Mouse (Mus musculus) CH12.LX (cell line): Measurements from ENCODE around the gene Gm20422.

ENCODE experiments used
- CTCF ChIP-seq, 2 experiments: IDR thresholded peaks in 1 of 2; conservative IDR thresholded peaks in 1 of 2; 2 replicates each; pipeline ENCODE4 v1.5.1; 2011 to 2012; ENCODE audit warnings: low read depth in 2 of 2, low read length in 2 of 2, improper control_type of control experiment in 1 of 2, inconsistent platforms in 1 of 2, mild to moderate bottlenecking in 1 of 2, moderate library complexity in 1 of 2
- ELF1 ChIP-seq: IDR thresholded peaks from 2 replicates; pipeline ENCODE4 v1.6.1; 2014; ENCODE audit warnings: low read depth, mild to moderate bottlenecking, inconsistent platforms, low read length, improper control_type of control experiment
- HCFC1 ChIP-seq: IDR thresholded peaks from 2 replicates; pipeline ENCODE4 v1.6.1; 2012; ENCODE audit warnings: low read depth, mild to moderate bottlenecking, inconsistent platforms, low read length, improper control_type of control experiment
- POLR2A ChIP-seq: IDR thresholded peaks from 2 replicates; pipeline ENCODE4 v1.6.1; 2011; ENCODE audit warnings: low read depth, mild to moderate bottlenecking, improper control_type of control experiment, low read length
- POLR2AphosphoS2 ChIP-seq: IDR thresholded peaks from 2 replicates; pipeline ENCODE4 v1.6.1; 2011; ENCODE audit warnings: low read depth, low read length, improper control_type of control experiment
- USF1 ChIP-seq: IDR thresholded peaks from 2 replicates; pipeline ENCODE4 v1.6.1; 2014; ENCODE audit warnings: low read depth, mild to moderate bottlenecking, inconsistent platforms, low read length, improper control_type of control experiment

- TF ChIP-seq HCFC1 (no peak), USF1 (no peak), CTCF (conservative IDR thresholded peaks at IDR 0.05 in 1 of 2, IDR thresholded peaks at IDR 0.05 in 1 of 2; ENCODE audit: low read depth in 2 of 2, low read length in 2 of 2) (no peak), ELF1 (no peak), POLR2A (no peak), POLR2AphosphoS2 (no peak)
Observed at GRCm38 (mm10) chr8:69775149-69775534, 456 bp upstream of the Gm20422 start.
